Mouse (Mus musculus) myocyte (in vitro differentiated cells): ENCODE measurements at regions not wholly inside any gene's neighbourhood (a gene's known extent, or its start where the extent isn't known, plus 50 kb on each side); places are given as distances from the start of the nearest gene placed in this dataset.
A peak's percentile ranks its signal among the peaks of the same experiment; 100 is the strongest.

Source experiments
- H3K27me3 ChIP-seq: one replicate; pipeline ENCODE4 v1.6.1; 2011; ENCODE audit not compliant: control insufficient read depth, insufficient read depth, insufficient read length
- H3K36me3 ChIP-seq: one replicate; pipeline ENCODE4 v1.6.1; 2011; ENCODE audit not compliant: control insufficient read depth, insufficient read depth
- H3K4me2 ChIP-seq: one replicate; pipeline ENCODE4 v1.6.1; 2011; ENCODE audit warnings: low read depth, control low read depth
- H3K4me3 ChIP-seq: one replicate; pipeline ENCODE4 v1.5.1; 2011; ENCODE audit warnings: mild to moderate bottlenecking, control low read depth, moderate library complexity
- H3K79me2 ChIP-seq: one replicate; pipeline ENCODE4 v1.6.1; 2011; ENCODE audit not compliant: control insufficient read depth, insufficient read depth
- H3ac ChIP-seq: one replicate; pipeline ENCODE4 v1.6.1; 2011; ENCODE audit not compliant: control insufficient read depth, insufficient read length
- CEBPB ChIP-seq: IDR thresholded peaks from 2 replicates; pipeline ENCODE4 v1.6.1; 2011; ENCODE audit warnings: mild to moderate bottlenecking, moderate library complexity; ENCODE audit not compliant: poor library complexity, insufficient read depth, severe bottlenecking
- E2F4 ChIP-seq: IDR thresholded peaks from one replicate; pipeline ENCODE4 v1.6.1; 2011; ENCODE audit warnings: mild to moderate bottlenecking, control low read depth, moderate library complexity; ENCODE audit not compliant: insufficient read depth
- MAX ChIP-seq: IDR thresholded peaks from one replicate; pipeline ENCODE4 v1.6.1; 2011; ENCODE audit warnings: low read depth, mild to moderate bottlenecking, control low read depth
- MYOD1 ChIP-seq, 3 experiments: IDR thresholded peaks; one replicate each; pipeline ENCODE4 v1.6.1; 2011; ENCODE audit warnings: control low read depth in 2 of 3, low read depth in 2 of 3, mild to moderate bottlenecking in 2 of 3, moderate library complexity in 1 of 3; ENCODE audit not compliant: insufficient read length in 2 of 3, control insufficient read depth in 1 of 3
- MYOG ChIP-seq, 3 experiments: IDR thresholded peaks; one replicate each; pipeline ENCODE4 v1.6.1; 2011; ENCODE audit warnings: control low read depth in 2 of 3, low read depth in 2 of 3, mild to moderate bottlenecking in 2 of 3; ENCODE audit not compliant: insufficient read length in 2 of 3, control insufficient read depth in 1 of 3, insufficient read depth in 1 of 3
- POLR2A ChIP-seq: IDR thresholded peaks from one replicate; pipeline ENCODE4 v1.6.1; 2011; ENCODE audit warnings: low read depth, mild to moderate bottlenecking, control low read depth, moderate library complexity; ENCODE audit not compliant: insufficient read length
- POLR2AphosphoS2 ChIP-seq: IDR thresholded peaks from one replicate; pipeline ENCODE4 v1.6.1; 2011; ENCODE audit warnings: low read depth, control low read depth; ENCODE audit not compliant: insufficient read length
- REST ChIP-seq: IDR thresholded peaks from one replicate; pipeline ENCODE4 v1.6.1; 2011; ENCODE audit warnings: mild to moderate bottlenecking, control low read depth, moderate library complexity; ENCODE audit not compliant: insufficient read depth, insufficient read length
- SRF ChIP-seq: IDR thresholded peaks from one replicate; pipeline ENCODE4 v1.6.1; 2011; ENCODE audit warnings: low read depth; ENCODE audit not compliant: control insufficient read depth, insufficient read length
- TCF12 ChIP-seq: IDR thresholded peaks from one replicate; pipeline ENCODE4 v1.6.1; 2011; ENCODE audit warnings: mild to moderate bottlenecking, control low read depth; ENCODE audit not compliant: poor library complexity, insufficient read depth, severe bottlenecking
- TCF3 ChIP-seq: IDR thresholded peaks from one replicate; pipeline ENCODE4 v1.6.1; 2011; ENCODE audit warnings: low read depth, control low read depth; ENCODE audit not compliant: insufficient read length
- USF1 ChIP-seq: IDR thresholded peaks from one replicate; pipeline ENCODE4 v1.6.1; 2011; ENCODE audit warnings: low read depth, mild to moderate bottlenecking, control low read depth, moderate library complexity

DNA sequence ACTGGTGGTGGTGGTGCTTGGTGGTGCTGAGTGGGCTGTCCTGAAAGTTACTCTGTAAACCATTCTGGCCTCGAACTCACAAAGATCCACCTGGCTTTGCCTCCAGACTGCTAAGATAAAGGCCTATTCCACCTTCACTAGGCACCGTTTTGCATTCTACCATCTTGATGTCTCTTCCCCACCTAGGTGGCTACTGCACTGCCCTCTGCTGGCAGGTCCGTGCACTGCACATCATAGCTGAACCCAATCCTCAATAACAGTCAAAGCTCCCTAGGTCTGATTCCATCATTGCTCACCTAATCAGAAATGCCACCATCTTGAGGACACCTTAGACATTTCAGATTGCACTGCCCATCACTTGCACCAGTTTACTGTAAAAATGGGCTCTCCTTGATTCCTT lies 150.7 kb downstream of the Rbm46 start:
- no peak overlapping the region for H3ac ChIP-seq
- H3K4me2 ChIP-seq: no peak overlapping the region
- no peak for TF ChIP-seq MYOG (IDR thresholded peaks at IDR 0.05; ENCODE audit: control insufficient read depth in 1 of 3, insufficient read depth in 1 of 3, insufficient read length in 2 of 3, low read depth in 2 of 3)
- TF ChIP-seq CEBPB: no peak
- no peak for TF ChIP-seq POLR2AphosphoS2
- no peak for TF ChIP-seq E2F4
- no peak for TF ChIP-seq POLR2A
- TF ChIP-seq MAX: no peak
- TF ChIP-seq TCF12: no peak
- TF ChIP-seq SRF: no peak
- TF ChIP-seq TCF3: no peak
- H3K4me3 ChIP-seq: no peak overlapping the region
- no peaks in the 10 kb centered on the region for H3K79me2 ChIP-seq
- no peaks in the 10 kb centered on the region for H3K27me3 ChIP-seq
- no peaks in the 10 kb centered on the region for H3K36me3 ChIP-seq

DNA sequence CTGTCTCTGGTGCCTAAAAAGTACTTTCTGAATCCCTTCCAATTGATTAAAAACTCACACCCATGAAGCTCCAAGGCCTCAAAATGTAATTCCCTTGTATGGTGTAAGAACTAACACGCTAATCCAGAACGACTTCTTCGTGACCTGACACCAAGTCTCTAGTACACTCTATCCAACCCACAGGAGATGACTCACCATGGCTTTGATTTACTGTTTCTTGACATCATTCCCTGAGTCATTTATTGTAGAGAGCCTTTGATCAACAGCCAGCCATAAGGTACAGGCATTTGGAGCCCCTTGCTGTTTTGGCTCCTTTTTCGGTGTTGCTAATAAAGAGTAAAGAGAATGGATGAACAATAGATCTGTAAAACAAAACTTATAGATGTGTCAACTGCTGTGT lies 159.7 kb upstream of the Npy2r start:
- H3K27me3 ChIP-seq: no peaks in the 10 kb centered on the region
- H3ac ChIP-seq: no peak overlapping the region
- H3K4me3 ChIP-seq: no peak overlapping the region
- H3K36me3 ChIP-seq: no peaks in the 10 kb centered on the region
- peak overlapping the region; percentile 56 for H3K4me2 ChIP-seq
- H3K79me2 ChIP-seq: no peaks in the 10 kb centered on the region
- no peak for TF ChIP-seq E2F4
- no peak for TF ChIP-seq POLR2AphosphoS2
- no peak for TF ChIP-seq SRF
- no peak for TF ChIP-seq CEBPB
- no peak for TF ChIP-seq REST
- TF ChIP-seq POLR2A: no peak
- TF ChIP-seq TCF3: no peak
- TF ChIP-seq MYOG (IDR thresholded peaks at IDR 0.05; ENCODE audit: control insufficient read depth in 1 of 3, insufficient read depth in 1 of 3, insufficient read length in 2 of 3, low read depth in 2 of 3): no peak
- no peak for TF ChIP-seq MYOD1 (IDR thresholded peaks at IDR 0.05; ENCODE audit: control insufficient read depth in 1 of 3, insufficient read length in 2 of 3, low read depth in 2 of 3)
- no peak for TF ChIP-seq USF1
- TF ChIP-seq TCF12: no peak
- TF ChIP-seq MAX: no peak

DNA sequence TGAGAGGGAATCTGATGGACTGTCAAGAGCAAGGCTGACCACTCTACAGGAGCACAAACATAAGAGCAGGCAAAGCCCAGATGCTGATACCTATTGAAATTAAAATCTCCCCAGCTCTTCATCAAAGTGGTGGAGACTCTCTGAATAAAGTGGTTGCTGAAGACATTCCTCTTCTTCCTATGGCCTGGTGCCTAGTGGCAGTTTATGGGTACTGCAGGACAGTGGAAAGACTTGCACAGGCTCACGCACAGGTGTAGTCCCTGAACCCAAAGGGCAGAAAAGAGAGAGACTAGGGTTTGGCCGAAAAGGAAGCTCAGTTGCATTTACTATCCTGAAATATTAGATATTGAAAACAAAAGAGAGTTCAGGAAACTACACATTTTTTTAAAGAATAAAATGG lies 144.2 kb upstream of the Npy2r start:
- Histone ChIP-seq H3ac (no peak overlapping the region), H3K4me3 (no peak overlapping the region), H3K36me3 (no peaks in the 10 kb centered on the region), H3K79me2 (no peaks in the 10 kb centered on the region), H3K4me2 (no peak overlapping the region), H3K27me3 (no peaks in the 10 kb centered on the region)
- no peak for TF ChIP-seq POLR2A
- no peak for TF ChIP-seq REST
- TF ChIP-seq SRF: no peak
- no peak for TF ChIP-seq USF1
- no peak for TF ChIP-seq TCF12
- no peak for TF ChIP-seq CEBPB
- TF ChIP-seq MYOD1 (IDR thresholded peaks at IDR 0.05; ENCODE audit: control insufficient read depth in 1 of 3, insufficient read length in 2 of 3, low read depth in 2 of 3): no peak
- TF ChIP-seq E2F4: no peak
- TF ChIP-seq TCF3: no peak
- TF ChIP-seq POLR2AphosphoS2: no peak
- no peak for TF ChIP-seq MYOG (IDR thresholded peaks at IDR 0.05; ENCODE audit: control insufficient read depth in 1 of 3, insufficient read depth in 1 of 3, insufficient read length in 2 of 3, low read depth in 2 of 3)
- TF ChIP-seq MAX: no peak

GRCm38 (mm10) chr3:82656159-82656874 lies 108.4 kb upstream of the Npy2r start:
- Histone ChIP-seq H3K36me3 (no peaks in the 10 kb centered on the region), H3K4me2 (no peak overlapping the region), H3ac (no peak overlapping the region), H3K79me2 (no peaks in the 10 kb centered on the region), H3K4me3 (no peak overlapping the region), H3K27me3 (no peaks in the 10 kb centered on the region)
- TF ChIP-seq TCF12: no peak
- no peak for TF ChIP-seq TCF3
- TF ChIP-seq SRF: no peak
- TF ChIP-seq MYOG (IDR thresholded peaks at IDR 0.05; ENCODE audit: control insufficient read depth in 1 of 3, insufficient read depth in 1 of 3, insufficient read length in 2 of 3, low read depth in 2 of 3): no peak
- no peak for TF ChIP-seq MYOD1 (IDR thresholded peaks at IDR 0.05; ENCODE audit: control insufficient read depth in 1 of 3, insufficient read length in 2 of 3, low read depth in 2 of 3)

DNA sequence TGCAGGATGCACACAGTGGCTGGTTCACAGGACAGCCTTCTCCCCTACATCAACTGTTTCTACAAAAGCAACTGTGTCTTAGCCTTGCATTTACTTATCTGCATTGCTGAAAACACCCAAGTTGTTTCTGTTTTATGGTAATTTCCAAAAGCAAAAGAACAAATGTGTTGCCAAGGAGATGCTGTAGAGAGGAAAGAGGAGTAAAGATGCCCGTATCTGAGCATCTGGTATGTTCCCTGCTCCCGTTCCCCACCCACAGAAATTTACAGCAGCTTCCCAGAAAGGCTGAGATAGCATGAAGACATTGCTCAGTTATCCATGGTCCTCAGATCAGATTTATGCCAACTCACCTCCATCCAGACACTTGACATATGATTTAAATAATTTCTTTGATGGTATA lies 104.5 kb upstream of the Npy2r start:
- H3K36me3 ChIP-seq: no peaks in the 10 kb centered on the region
- H3ac ChIP-seq: no peak overlapping the region
- H3K4me3 ChIP-seq: no peak overlapping the region
- no peaks in the 10 kb centered on the region for H3K79me2 ChIP-seq
- no peaks in the 10 kb centered on the region for H3K27me3 ChIP-seq
- TF ChIP-seq MYOG (IDR thresholded peaks at IDR 0.05; ENCODE audit: control insufficient read depth in 1 of 3, insufficient read depth in 1 of 3, insufficient read length in 2 of 3, low read depth in 2 of 3) (no peak), CEBPB (no peak), E2F4 (no peak), MYOD1 (IDR thresholded peaks at IDR 0.05; ENCODE audit: control insufficient read depth in 1 of 3, insufficient read length in 2 of 3, low read depth in 2 of 3) (no peak), TCF3 (no peak), SRF (no peak), USF1 (no peak)
- no peak overlapping the region for H3K4me2 ChIP-seq
